Mouse (Mus musculus): ENCODE data around the gene Cd300a.

Cd300a gene

GRCm38 (mm10) chr11:114912847-114913246 is 23.0 kb downstream of the Cd300a start:
- peak; percentile 45 for DNase-seq

GRCm38 (mm10) chr11:114914978-114915377 is 25.1 kb downstream of the Cd300a start:
- DNase-seq: no peak

DNA sequence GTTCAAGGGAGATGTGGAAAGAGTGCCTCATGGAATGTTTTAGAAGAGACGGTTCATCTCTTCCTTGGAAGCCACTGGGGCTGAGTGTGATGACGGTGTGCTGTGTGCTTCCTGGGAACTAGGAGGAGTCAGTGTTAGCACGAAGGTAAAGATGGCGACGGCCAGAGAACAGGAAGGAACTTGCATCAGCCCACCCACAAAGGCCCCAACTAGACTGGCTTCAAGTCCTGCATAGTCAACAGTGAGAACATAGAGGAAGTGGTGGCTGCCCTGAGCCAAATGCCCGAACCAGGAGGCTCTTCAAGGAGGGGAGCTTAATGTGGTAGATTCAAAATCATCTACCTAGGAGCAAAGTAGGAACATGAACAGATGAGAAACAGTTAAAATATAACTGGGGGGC is 27.3 kb downstream of the Cd300a start:
- DNase-seq: no peak

DNA sequence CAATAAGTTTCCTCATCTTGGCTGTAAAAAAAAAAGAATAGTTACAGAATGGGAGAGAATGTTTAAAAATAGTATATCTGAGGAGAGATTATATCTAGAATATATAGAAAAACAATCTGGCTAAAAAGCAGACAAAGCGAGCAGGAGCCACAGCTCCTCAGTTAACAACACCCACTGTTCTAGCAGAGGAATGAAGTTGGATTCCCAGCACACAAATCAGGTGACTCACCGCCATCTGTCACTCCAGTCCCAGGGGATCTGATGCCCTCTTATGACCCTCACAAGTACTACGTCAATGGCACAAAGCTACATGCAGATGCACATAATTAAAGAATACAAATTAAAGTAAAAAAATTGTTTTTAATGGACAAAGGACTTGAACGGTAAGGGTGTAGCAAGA is 32.6 kb downstream of the Cd300a start:
- DNase-seq: no peak

GRCm38 (mm10) chr11:114923961-114924360 is 34.1 kb downstream of the Cd300a start:
- DNase-seq: no peak

DNA sequence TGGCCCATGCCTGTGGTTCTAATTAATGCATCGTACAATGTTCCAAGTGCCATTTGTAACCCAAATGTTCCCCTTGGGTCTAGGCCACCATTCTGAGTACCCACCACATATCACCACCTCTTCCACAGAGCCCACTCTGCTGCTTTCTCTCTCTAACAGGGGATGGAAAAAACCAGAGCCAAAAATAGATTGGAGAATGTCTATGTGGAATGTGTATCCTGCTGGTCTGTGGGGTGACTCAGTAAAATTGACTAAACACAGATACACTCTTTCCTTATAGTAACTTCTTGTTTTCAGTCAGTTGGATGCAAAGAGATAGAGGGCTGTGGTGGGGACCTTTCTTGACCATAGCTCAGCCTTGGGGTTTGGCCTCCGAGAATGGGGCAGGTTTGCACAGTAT is 39.7 kb downstream of the Cd300a start:
- DNase-seq: no peak

GRCm38 (mm10) chr11:114931041-114931440 is 41.2 kb downstream of the Cd300a start:
- DNase-seq: no peak

GRCm38 (mm10) chr11:114933591-114933990 is 43.8 kb downstream of the Cd300a start:
- no peak for DNase-seq

GRCm38 (mm10) chr11:114934144-114934543 is 44.3 kb downstream of the Cd300a start, which contains the start of gene Cd300lb:
Cd300lb (minus strand) TSS chr11:114934386.
- DNase-seq: no peak
